Mouse (Mus musculus) lung, embryonic 14.5 days (tissue): Measurements from ENCODE around the gene Pygl. TPM values are rescaled to one million over a fixed set of nuclear protein-coding genes. Genes with fewer than 3 reads are reported as not detected.

ENCODE experiments used
- ATAC-seq: fragments of 200-750 bp; cut with Nextera tagmentation; 2 replicates; pipeline ENCODE4 v1.8.0; 2017; ENCODE audit warnings: mild to moderate bottlenecking, moderate TSS enrichment, moderate library complexity; ENCODE audit not compliant: insufficient read depth
- DNase-seq: peaks from one replicate; pipeline ENCODE4 v3.0.0-alpha.2; 2015
- H3K27ac ChIP-seq: fragments of 300-500 bp; sonication (generic); 2 replicates; pipeline ENCODE4 v1.5.1; 2014; ENCODE audit warnings: low read depth, mild to moderate bottlenecking, moderate library complexity
- H3K27me3 ChIP-seq: fragments of 300-500 bp; sonication (generic); 2 replicates; pipeline ENCODE4 v1.6.1; 2014; ENCODE audit warnings: low read length, control low read depth; ENCODE audit not compliant: insufficient read depth
- H3K36me3 ChIP-seq: fragments of 300-500 bp; sonication (generic); 2 replicates; pipeline ENCODE4 v1.6.1; 2014; ENCODE audit warnings: control low read depth; ENCODE audit not compliant: insufficient read depth
- H3K4me1 ChIP-seq: fragments of 300-500 bp; sonication (generic); 2 replicates; pipeline ENCODE4 v1.6.1; 2014; ENCODE audit warnings: antibody characterized with exemption, control low read depth; ENCODE audit not compliant: insufficient read depth
- H3K4me2 ChIP-seq: fragments of 300-500 bp; sonication (generic); 2 replicates; pipeline ENCODE4 v1.6.1; 2014; ENCODE audit warnings: mild to moderate bottlenecking
- H3K4me3 ChIP-seq: fragments of 300-500 bp; sonication (generic); 2 replicates; pipeline ENCODE4 v1.5.1; 2014; ENCODE audit warnings: low read depth, low read length
- H3K9ac ChIP-seq: fragments of 300-500 bp; sonication (generic); 2 replicates; pipeline ENCODE4 v1.6.1; 2014
- H3K9me3 ChIP-seq: fragments of 300-500 bp; sonication (generic); 2 replicates; pipeline ENCODE4 v1.6.1; 2016; ENCODE audit warnings: low read depth, low read length, control low read depth
- CTCF ChIP-seq: IDR thresholded peaks from 2 replicates; pipeline ENCODE4 v1.5.1; 2016; ENCODE audit warnings: antibody characterized with exemption, low read depth
- WGBS: fragments of 180-500 bp; shearing (Covaris S2); extraction: QIAGEN DNeasy Blood & Tissue Kit; methylation state at CpG from one replicate; pipeline ENCODE4 v1.1.7; 2014; 5-methylcytosine and 5-hydroxymethylcytosine counted together
- polyA plus RNA-seq: library from polyadenylated mRNA; unstranded; fragments of >200 nt; fragmentation: Nextera tagmentation; extraction: Ambion mirVana; gene quantifications from 2 replicates; pipeline ENCODE4 v1.2.1, GENCODE M21; 2014

The Pygl gene
- polyA plus RNA-seq, 1 experiment from 2014 or later, result 39.0 TPM

DNA sequence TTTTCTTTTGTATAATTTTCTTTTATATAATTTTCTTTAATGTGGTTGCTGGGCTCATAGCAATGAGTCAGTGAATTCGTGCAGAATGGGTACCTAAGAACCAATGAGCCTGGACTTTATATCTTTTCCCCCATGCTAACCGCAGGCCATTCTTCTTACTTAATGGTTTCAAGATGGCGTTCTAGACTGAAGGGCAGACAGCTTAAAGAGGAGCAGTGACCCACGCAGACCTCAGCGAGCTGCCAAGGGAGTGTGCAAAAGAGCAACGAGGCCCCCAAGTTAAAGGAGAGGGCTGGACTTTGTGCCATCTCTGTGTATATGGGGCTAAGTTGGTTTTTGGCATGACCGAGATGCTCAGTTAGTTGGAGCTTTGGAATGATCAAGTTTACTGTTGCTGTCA is 32.4 kb upstream of the Pygl start:
- H3K9ac ChIP-seq, result no peak overlapping the region
- no peak overlapping the region for H3K27ac ChIP-seq
- no peaks in the 10 kb centered on the region for H3K27me3 ChIP-seq
- no peak overlapping the region for H3K4me3 ChIP-seq
- WGBS, result 66% methylated on average over 7 of the region's 7 CpGs
- H3K36me3 ChIP-seq, result no peaks in the 10 kb centered on the region
- no peak for ATAC-seq
- TF ChIP-seq CTCF, result no peak
- no peak overlapping the region for H3K4me2 ChIP-seq
- no peak for DNase-seq
- no peaks in the 10 kb centered on the region for H3K4me1 ChIP-seq
- H3K9me3 ChIP-seq, result no peaks in the 10 kb centered on the region

DNA sequence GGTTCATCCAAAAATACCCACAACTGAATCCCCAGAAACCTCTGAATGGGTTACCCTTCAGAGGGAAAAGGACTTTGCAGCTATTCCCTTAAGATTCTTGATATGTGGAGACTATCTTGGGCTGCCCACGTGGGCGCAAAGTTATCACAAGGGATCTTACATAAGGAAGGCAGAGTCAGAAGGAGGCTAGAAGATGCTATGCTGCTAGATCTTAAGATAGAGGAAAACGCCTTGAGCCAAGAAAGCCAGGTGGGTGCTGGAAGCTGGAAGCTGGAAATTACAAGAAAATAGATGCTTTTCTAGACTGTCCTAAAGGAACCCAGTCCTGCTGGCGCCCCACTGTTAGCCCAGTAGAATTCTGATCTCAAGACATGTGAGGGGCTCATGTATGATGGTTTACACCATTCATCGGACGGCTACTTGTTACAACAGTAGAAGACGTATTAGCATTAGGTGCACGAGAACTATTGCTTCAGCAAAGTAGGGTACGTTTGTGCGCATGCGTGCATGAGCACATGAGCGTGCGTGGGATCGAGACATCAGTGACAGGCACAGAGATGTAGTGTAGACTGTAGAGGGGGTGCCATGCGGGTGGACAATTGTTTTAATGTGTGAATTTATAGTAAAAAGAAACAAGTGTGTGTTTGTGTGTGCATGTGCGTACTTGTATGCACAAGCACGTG is 31.1 kb upstream of the Pygl start:
- H3K27me3 ChIP-seq, result no peaks in the 10 kb centered on the region
- no peak overlapping the region for H3K27ac ChIP-seq
- H3K4me1 ChIP-seq, result no peaks in the 10 kb centered on the region
- no peak overlapping the region for H3K4me3 ChIP-seq
- DNase-seq (no peak), ATAC-seq (no peak)
- no peaks in the 10 kb centered on the region for H3K36me3 ChIP-seq
- no peak overlapping the region for H3K9ac ChIP-seq
- 91% methylated on average over 17 of the region's 17 CpGs for WGBS
- no peak overlapping the region for H3K4me2 ChIP-seq
- no peak for TF ChIP-seq CTCF
- no peaks in the 10 kb centered on the region for H3K9me3 ChIP-seq

DNA sequence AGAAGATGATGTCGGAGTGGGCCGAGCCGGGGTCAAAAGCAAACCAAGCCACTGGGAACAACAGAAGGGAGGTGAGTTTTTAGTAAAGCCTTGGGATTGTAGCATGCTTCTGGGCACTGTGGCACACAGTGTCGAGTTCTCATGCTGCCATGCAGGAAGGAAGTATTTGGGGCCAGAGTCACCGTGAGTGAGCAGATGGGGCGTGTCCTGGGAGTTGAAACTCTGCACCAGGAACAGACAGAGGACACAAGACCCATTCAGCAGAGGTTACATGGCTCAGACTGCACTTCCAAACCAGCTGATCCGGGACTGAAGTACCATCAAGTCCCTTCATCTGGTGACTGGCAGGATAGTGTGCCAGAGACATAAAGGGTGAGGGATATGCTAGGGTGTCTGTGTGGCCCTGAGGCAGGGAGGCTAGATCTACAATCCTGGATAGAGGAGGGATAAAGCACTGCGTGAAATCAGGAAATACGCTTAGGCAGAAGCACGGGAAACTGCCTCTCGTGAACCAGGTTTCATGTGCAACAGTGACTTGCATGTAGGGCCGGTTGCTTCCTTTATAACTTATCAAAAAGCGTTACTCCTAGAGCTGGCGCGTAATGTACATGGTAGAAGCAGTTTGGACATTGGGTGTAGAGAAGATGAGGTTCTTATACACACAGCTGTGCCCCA is 20.1 kb upstream of the Pygl start:
- Histone ChIP-seq H3K9me3 (no peaks in the 10 kb centered on the region), H3K36me3 (no peaks in the 10 kb centered on the region), H3K27me3 (no peaks in the 10 kb centered on the region), H3K27ac (no peak overlapping the region), H3K4me3 (no peak overlapping the region), H3K9ac (no peak overlapping the region), H3K4me2 (no peak overlapping the region), H3K4me1 (peaks cover 6% of the 10 kb centered on the region; the same call in 1 of the 2 replicates)
- 61% methylated on average over 15 of the region's 15 CpGs for WGBS
- ATAC-seq (no peak), DNase-seq (peak; percentile 34)
- TF ChIP-seq CTCF, result no peak

DNA sequence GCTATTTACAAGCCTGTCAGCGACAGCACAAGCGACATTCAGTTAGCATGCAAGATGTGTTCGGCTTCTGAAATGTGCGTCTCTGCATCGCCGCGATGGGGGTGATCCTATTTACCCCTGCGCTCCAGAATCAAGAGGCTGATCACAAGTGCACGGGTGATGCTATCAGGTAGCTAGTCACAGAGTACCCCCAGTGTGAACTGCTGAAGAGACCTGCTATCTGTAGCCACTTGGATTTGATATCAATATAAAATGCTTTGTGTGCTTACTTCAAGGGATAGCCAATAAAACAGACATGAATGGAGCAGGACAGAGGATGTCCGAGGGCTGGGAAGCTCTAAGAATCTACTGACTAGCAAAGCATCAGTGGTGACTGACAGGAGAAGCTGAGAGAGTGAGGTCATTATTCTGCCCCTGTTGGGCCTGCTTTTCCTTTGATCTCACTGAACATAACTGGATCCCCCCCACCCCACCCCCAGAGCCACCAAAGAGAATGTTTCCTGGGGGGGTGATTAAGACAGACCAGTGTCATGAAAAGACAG is 18.4 kb upstream of the Pygl start:
- no peak overlapping the region for H3K4me2 ChIP-seq
- no peak overlapping the region for H3K27ac ChIP-seq
- no peak overlapping the region for H3K9ac ChIP-seq
- H3K4me3 ChIP-seq, result no peak overlapping the region
- 76% methylated on average over 10 of the region's 10 CpGs for WGBS
- no peaks in the 10 kb centered on the region for H3K36me3 ChIP-seq
- no peaks in the 10 kb centered on the region for H3K9me3 ChIP-seq
- TF ChIP-seq CTCF, result no peak
- no peak for DNase-seq
- peaks cover 6% of the 10 kb centered on the region; the same call in 1 of the 2 replicates for H3K4me1 ChIP-seq
- no peak for ATAC-seq
- no peaks in the 10 kb centered on the region for H3K27me3 ChIP-seq

DNA sequence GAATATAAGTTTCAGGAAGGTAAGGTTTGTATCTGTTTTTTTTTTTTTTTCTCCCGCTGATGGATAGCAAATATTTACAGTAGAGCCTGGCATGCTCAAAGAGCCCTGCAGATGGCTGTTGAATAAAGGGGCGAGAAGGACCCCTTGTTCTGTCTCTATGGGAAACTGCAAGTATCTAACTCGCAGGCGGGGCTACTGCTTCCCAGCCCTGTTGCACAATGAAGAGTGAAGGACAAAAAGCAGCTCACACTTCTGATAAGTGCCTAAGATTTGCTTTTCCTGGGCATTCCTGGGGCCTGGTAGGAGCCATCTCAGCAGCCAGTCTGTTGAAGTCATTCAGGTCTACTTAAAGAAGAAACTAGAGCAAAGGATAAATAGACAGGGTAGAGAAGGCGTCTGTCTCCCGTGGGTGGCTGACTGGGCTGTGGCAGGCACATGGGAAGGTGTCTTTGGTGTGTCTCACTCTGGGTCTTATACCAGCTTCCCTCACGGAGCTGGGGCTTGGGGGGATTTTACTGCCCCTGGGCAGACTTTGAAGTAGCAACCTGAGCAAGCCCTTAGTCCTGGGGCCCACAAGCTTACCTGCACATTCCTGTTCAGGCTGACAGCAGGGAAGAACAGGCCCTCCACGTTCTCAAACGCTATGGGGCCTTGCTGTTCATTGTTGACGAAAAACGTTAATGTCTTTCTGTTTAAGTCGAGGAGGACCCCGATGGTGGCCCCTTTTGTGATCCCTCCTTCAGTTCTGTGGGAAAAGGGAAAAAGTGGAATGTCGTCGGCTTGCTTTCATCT is 16.6 kb upstream of the Pygl start:
- Histone ChIP-seq H3K27me3 (no peaks in the 10 kb centered on the region), H3K9me3 (no peaks in the 10 kb centered on the region), H3K9ac (no peak overlapping the region), H3K4me3 (no peak overlapping the region), H3K27ac (peak overlapping the region; percentile 87), H3K4me2 (no peak overlapping the region), H3K36me3 (no peaks in the 10 kb centered on the region), H3K4me1 (peaks cover 6% of the 10 kb centered on the region; the same call in 1 of the 2 replicates)
- peak; percentile 60 for DNase-seq
- WGBS, result 44% methylated on average over 15 of the region's 15 CpGs
- ATAC-seq, result peak; percentile 78; the same call in 1 of the 2 replicates
- no peak for TF ChIP-seq CTCF

DNA sequence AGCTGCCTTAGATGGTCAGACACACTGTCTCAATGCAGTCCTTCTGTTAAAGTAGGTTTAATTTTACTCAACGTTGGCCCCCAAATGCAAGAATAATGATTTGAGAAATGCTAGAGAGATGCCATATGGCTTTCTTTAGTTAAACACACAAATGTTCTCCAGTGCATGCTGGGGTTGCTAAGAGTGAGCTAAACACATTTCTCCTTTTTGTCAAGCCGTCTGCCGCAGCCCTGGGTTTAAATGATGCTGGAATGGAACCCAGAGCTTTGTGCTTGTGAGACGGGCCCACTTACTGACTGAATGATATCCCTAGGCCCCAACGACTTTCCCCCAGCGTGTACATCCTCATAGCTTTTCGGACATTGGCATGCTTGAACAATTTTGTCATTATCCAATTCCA is 11.3 kb upstream of the Pygl start:
- H3K27me3 ChIP-seq, result no peaks in the 10 kb centered on the region
- H3K27ac ChIP-seq, result no peak overlapping the region
- H3K9ac ChIP-seq, result no peak overlapping the region
- no peak for TF ChIP-seq CTCF
- no peaks in the 10 kb centered on the region for H3K9me3 ChIP-seq
- no peak for DNase-seq
- H3K4me2 ChIP-seq, result no peak overlapping the region
- no peaks in the 10 kb centered on the region for H3K36me3 ChIP-seq
- 72% methylated on average over 7 of the region's 7 CpGs for WGBS
- no peak overlapping the region for H3K4me3 ChIP-seq
- ATAC-seq, result no peak
- H3K4me1 ChIP-seq, result no peaks in the 10 kb centered on the region

DNA sequence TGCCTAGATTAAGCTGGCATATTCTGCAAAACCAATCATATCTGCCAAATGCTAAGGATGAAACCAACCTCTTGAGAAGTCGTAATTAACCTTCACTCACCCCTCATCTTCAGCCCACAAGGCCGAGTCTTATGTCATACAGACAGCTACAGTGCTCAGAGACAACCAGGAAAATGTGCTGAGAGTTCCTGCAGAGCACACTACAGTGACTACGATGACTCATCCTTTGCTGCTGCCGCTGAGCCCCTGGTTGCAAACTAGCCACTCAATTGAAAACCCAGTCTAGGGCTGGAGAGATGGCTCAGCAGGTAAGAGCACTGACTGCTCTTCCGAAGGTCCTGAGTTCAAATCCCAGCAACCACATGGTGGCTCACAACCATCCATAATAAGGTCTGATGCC is 8.5 kb upstream of the Pygl start:
- no peak for TF ChIP-seq CTCF
- Histone ChIP-seq H3K36me3 (no peaks in the 10 kb centered on the region), H3K9ac (no peak overlapping the region), H3K4me1 (no peaks in the 10 kb centered on the region), H3K4me3 (no peak overlapping the region), H3K27me3 (no peaks in the 10 kb centered on the region), H3K27ac (no peak overlapping the region), H3K9me3 (no peaks in the 10 kb centered on the region), H3K4me2 (no peak overlapping the region)
- ATAC-seq, result no peak
- no peak for DNase-seq
- 66% methylated on average over 5 of the region's 5 CpGs for WGBS
